Mouse (Mus musculus) embryonic facial prominence, embryonic 13.5 days (tissue): Measurements from ENCODE around the gene Fam133b. TPM values are rescaled to one million over a fixed set of nuclear protein-coding genes. Genes with fewer than 3 reads are reported as not detected.

ENCODE experiments used
- ATAC-seq: fragments of 200-750 bp; cut with Nextera tagmentation; 2 replicates; pipeline ENCODE4 v1.8.0; 2017; ENCODE audit warnings: low read depth; ENCODE audit not compliant: insufficient number of reproducible peaks, insufficient read depth, low FRiP score, low TSS enrichment
- H3K27ac ChIP-seq: fragments of 300-500 bp; sonication (generic); 2 replicates; pipeline ENCODE4 v1.5.1; 2015; ENCODE audit warnings: moderate library complexity, mild to moderate bottlenecking, inconsistent platforms
- H3K27me3 ChIP-seq: fragments of 300-500 bp; sonication (generic); 2 replicates; pipeline ENCODE4 v1.6.1; 2015; ENCODE audit warnings: mild to moderate bottlenecking, inconsistent platforms
- H3K36me3 ChIP-seq: fragments of 300-500 bp; sonication (generic); 2 replicates; pipeline ENCODE4 v1.6.1; 2015; ENCODE audit warnings: mild to moderate bottlenecking, inconsistent platforms
- H3K4me1 ChIP-seq: fragments of 300-500 bp; sonication (generic); 2 replicates; pipeline ENCODE4 v1.6.1; 2015; ENCODE audit warnings: inconsistent platforms
- H3K4me2 ChIP-seq: fragments of 300-500 bp; sonication (generic); 2 replicates; pipeline ENCODE4 v1.6.1; 2015; ENCODE audit warnings: moderate library complexity, mild to moderate bottlenecking, inconsistent platforms
- H3K4me3 ChIP-seq: fragments of 300-500 bp; sonication (generic); 2 replicates; pipeline ENCODE4 v1.5.1; 2015; ENCODE audit warnings: mild to moderate bottlenecking, inconsistent platforms
- H3K9ac ChIP-seq: fragments of 300-500 bp; sonication (generic); 2 replicates; pipeline ENCODE4 v1.6.1; 2015; ENCODE audit warnings: mild to moderate bottlenecking, inconsistent platforms
- H3K9me3 ChIP-seq: fragments of 300-500 bp; sonication (generic); 2 replicates; pipeline ENCODE4 v1.6.1; 2016; ENCODE audit warnings: inconsistent platforms
- WGBS: fragments of 180-500 bp; shearing (Covaris S2); methylation state at CpG from one replicate; pipeline ENCODE4 v1.1.7; 2015; ENCODE audit warnings: mixed read lengths; 5-methylcytosine and 5-hydroxymethylcytosine counted together
- polyA plus RNA-seq: library from polyadenylated mRNA; unstranded; fragments of >200 nt; fragmentation: Nextera tagmentation; extraction: Ambion mirVana; gene quantifications from 2 replicates; pipeline ENCODE4 v1.2.1, GENCODE M21; 2015

The Fam133b gene
- 39.1 and 41.6 TPM in 2 replicates for polyA plus RNA-seq

- H3K4me3 ChIP-seq = peak within 1 kb of the TSS; percentile 93
- WGBS = under 1% methylated on average over 80 of the region's 80 CpGs
- H3K27ac ChIP-seq = peak within 1 kb of the TSS; percentile 95
- peaks cover 11% of the 10 kb centered on the region for H3K36me3 ChIP-seq
- H3K27me3 ChIP-seq = no peaks in the 10 kb centered on the region
- peak within 1 kb of the TSS; percentile 70 for H3K4me2 ChIP-seq
- peaks cover 10% of the 10 kb centered on the region for H3K4me1 ChIP-seq
- H3K9me3 ChIP-seq = no peaks in the 10 kb centered on the region
- H3K9ac ChIP-seq = peak within 1 kb of the TSS; percentile 96
- ATAC-seq = peak; percentile 92
Observed at GRCm38 (mm10) chr5:3543629-3544479, at the start of gene Fam133b. Fam133b (plus strand) TSS chr5:3543833.

GRCm38 (mm10) chr5:3493968-3494367 lies 49.7 kb upstream of the Fam133b start:
- no peak overlapping the region for H3K27ac ChIP-seq
- no peak for ATAC-seq
- WGBS = 87% methylated on average over 9 of the region's 9 CpGs
- no peak overlapping the region for H3K4me2 ChIP-seq
- no peaks in the 10 kb centered on the region for H3K27me3 ChIP-seq
- H3K9ac ChIP-seq = no peak overlapping the region
- no peaks in the 10 kb centered on the region for H3K9me3 ChIP-seq
- no peak overlapping the region for H3K4me3 ChIP-seq
- H3K4me1 ChIP-seq = no peaks in the 10 kb centered on the region; the same call in 1 of the 2 replicates
- no peaks in the 10 kb centered on the region; the same call in 1 of the 2 replicates for H3K36me3 ChIP-seq

GRCm38 (mm10) chr5:3494452-3495187 lies 49.0 kb upstream of the Fam133b start:
- no peaks in the 10 kb centered on the region for H3K27me3 ChIP-seq
- H3K27ac ChIP-seq = no peak overlapping the region
- H3K4me2 ChIP-seq = no peak overlapping the region
- ATAC-seq = no peak
- WGBS = 80% methylated on average over 8 of the region's 8 CpGs
- H3K9me3 ChIP-seq = no peaks in the 10 kb centered on the region
- H3K36me3 ChIP-seq = no peaks in the 10 kb centered on the region; the same call in 1 of the 2 replicates
- no peaks in the 10 kb centered on the region; the same call in 1 of the 2 replicates for H3K4me1 ChIP-seq
- no peak overlapping the region for H3K4me3 ChIP-seq
- H3K9ac ChIP-seq = no peak overlapping the region

GRCm38 (mm10) chr5:3497505-3497925 lies 46.1 kb upstream of the Fam133b start:
- Histone ChIP-seq H3K4me1 (peaks cover 9% of the 10 kb centered on the region; the same call in 1 of the 2 replicates), H3K4me2 (no peak overlapping the region), H3K4me3 (no peak overlapping the region), H3K9me3 (no peaks in the 10 kb centered on the region), H3K36me3 (no peaks in the 10 kb centered on the region; the same call in 1 of the 2 replicates), H3K9ac (no peak overlapping the region), H3K27me3 (no peaks in the 10 kb centered on the region), H3K27ac (no peak overlapping the region)
- ATAC-seq = no peak
- 58% methylated on average over 5 of the region's 5 CpGs for WGBS

- WGBS = 91% methylated on average over 5 of the region's 5 CpGs
- no peaks in the 10 kb centered on the region for H3K9me3 ChIP-seq
- no peak overlapping the region for H3K4me2 ChIP-seq
- peaks cover 9% of the 10 kb centered on the region; the same call in 1 of the 2 replicates for H3K4me1 ChIP-seq
- H3K36me3 ChIP-seq = no peaks in the 10 kb centered on the region
- no peak overlapping the region for H3K9ac ChIP-seq
- H3K4me3 ChIP-seq = no peak overlapping the region
- no peak for ATAC-seq
- no peak overlapping the region for H3K27ac ChIP-seq
- H3K27me3 ChIP-seq = no peaks in the 10 kb centered on the region
Observed at GRCm38 (mm10) chr5:3500298-3500697, 43.3 kb upstream of the Fam133b start.

- Histone ChIP-seq H3K9ac (no peak overlapping the region), H3K36me3 (no peaks in the 10 kb centered on the region), H3K9me3 (no peaks in the 10 kb centered on the region), H3K27me3 (no peaks in the 10 kb centered on the region), H3K27ac (no peak overlapping the region), H3K4me3 (no peak overlapping the region), H3K4me1 (peaks cover 9% of the 10 kb centered on the region; the same call in 1 of the 2 replicates), H3K4me2 (no peak overlapping the region)
- 61% methylated on average over 8 of the region's 8 CpGs for WGBS
- no peak for ATAC-seq
Observed at GRCm38 (mm10) chr5:3500957-3501563, 42.6 kb upstream of the Fam133b start.

GRCm38 (mm10) chr5:3501564-3502001 lies 42.0 kb upstream of the Fam133b start:
- Histone ChIP-seq H3K27ac (no peak overlapping the region), H3K4me2 (no peak overlapping the region), H3K4me1 (peaks cover 9% of the 10 kb centered on the region; the same call in 1 of the 2 replicates), H3K4me3 (no peak overlapping the region), H3K27me3 (no peaks in the 10 kb centered on the region), H3K36me3 (no peaks in the 10 kb centered on the region), H3K9me3 (no peaks in the 10 kb centered on the region), H3K9ac (no peak overlapping the region)
- ATAC-seq = no peak
- 34% methylated on average over 8 of the region's 8 CpGs for WGBS

GRCm38 (mm10) chr5:3502610-3503350 lies 40.9 kb upstream of the Fam133b start:
- Histone ChIP-seq H3K9ac (no peak overlapping the region), H3K4me3 (no peak overlapping the region), H3K27ac (no peak overlapping the region), H3K9me3 (no peaks in the 10 kb centered on the region), H3K36me3 (no peaks in the 10 kb centered on the region), H3K4me1 (peaks cover 9% of the 10 kb centered on the region; the same call in 1 of the 2 replicates), H3K4me2 (no peak overlapping the region), H3K27me3 (no peaks in the 10 kb centered on the region)
- ATAC-seq = 0 out of 2 replicates have a peak, but pooled peaks have one; percentile 48
- WGBS = 70% methylated on average over 11 of the region's 11 CpGs

- no peak overlapping the region for H3K9ac ChIP-seq
- H3K27ac ChIP-seq = no peak overlapping the region
- no peaks in the 10 kb centered on the region for H3K36me3 ChIP-seq
- no peaks in the 10 kb centered on the region for H3K9me3 ChIP-seq
- peaks cover 9% of the 10 kb centered on the region; the same call in 1 of the 2 replicates for H3K4me1 ChIP-seq
- no peak overlapping the region for H3K4me3 ChIP-seq
- ATAC-seq = no peak
- 87% methylated on average over 4 of the region's 4 CpGs for whole genome bisulfite sequencing
- H3K4me2 ChIP-seq = no peak overlapping the region
- no peaks in the 10 kb centered on the region for H3K27me3 ChIP-seq
Observed at GRCm38 (mm10) chr5:3503373-3503772, 40.3 kb upstream of the Fam133b start.

GRCm38 (mm10) chr5:3503836-3504323 lies 39.8 kb upstream of the Fam133b start:
- Histone ChIP-seq H3K27ac (no peak overlapping the region), H3K9me3 (no peaks in the 10 kb centered on the region), H3K4me3 (no peak overlapping the region), H3K4me1 (peaks cover 9% of the 10 kb centered on the region; the same call in 1 of the 2 replicates), H3K4me2 (no peak overlapping the region), H3K9ac (no peak overlapping the region), H3K36me3 (no peaks in the 10 kb centered on the region), H3K27me3 (no peaks in the 10 kb centered on the region)
- no peak for ATAC-seq
- 82% methylated on average over 9 of the region's 9 CpGs for WGBS
